Mouse (Mus musculus): ENCODE measurements at regions not wholly inside any gene's neighbourhood (a gene's known extent, or its start where the extent isn't known, plus 50 kb on each side); places are given as distances from the start of the nearest gene placed in this dataset.

- DNase-seq (ENCODE audit: low read depth), result peak; percentile 46
Measured at GRCm38 (mm10) chr1:41264214-41264613, 458.8 kb downstream of the Tmem182 start.

- no peak for DNase-seq (ENCODE audit: low read depth)
Measured at GRCm38 (mm10) chr1:41271111-41271730, 465.8 kb downstream of the Tmem182 start.

- no peak for DNase-seq (ENCODE audit: low read depth)
Measured at GRCm38 (mm10) chr1:41274573-41275270, 469.3 kb downstream of the Tmem182 start.

- no peak for DNase-seq (ENCODE audit: low read depth)
Measured at GRCm38 (mm10) chr1:41275271-41275624, 469.8 kb downstream of the Tmem182 start.

- DNase-seq (ENCODE audit: low read depth), result no peak
Measured at GRCm38 (mm10) chr1:41275642-41276041, 470.2 kb downstream of the Tmem182 start.

- no peak for DNase-seq (ENCODE audit: low read depth)
Measured at GRCm38 (mm10) chr1:41276303-41276702, 470.9 kb downstream of the Tmem182 start.

- no peak for DNase-seq (ENCODE audit: low read depth)
Measured at GRCm38 (mm10) chr1:41285221-41285620, 479.8 kb downstream of the Tmem182 start.

- no peak for DNase-seq (ENCODE audit: low read depth)
Measured at GRCm38 (mm10) chr1:41286221-41286620, 480.8 kb downstream of the Tmem182 start.

- DNase-seq (ENCODE audit: low read depth), result no peak
Measured at GRCm38 (mm10) chr1:41326861-41327480, 521.6 kb downstream of the Tmem182 start.

- DNase-seq (ENCODE audit: low read depth), result no peak
Measured at GRCm38 (mm10) chr1:41349798-41350758, 544.7 kb downstream of the Tmem182 start.

GRCm38 (mm10) chr1:41359061-41359460 lies 553.7 kb downstream of the Tmem182 start:
- DNase-seq (ENCODE audit: low read depth), result no peak

GRCm38 (mm10) chr1:41361512-41361911 lies 556.1 kb downstream of the Tmem182 start:
- DNase-seq (ENCODE audit: low read depth), result no peak

GRCm38 (mm10) chr1:41380013-41380412 lies 574.6 kb downstream of the Tmem182 start:
- peak; percentile 8 for DNase-seq (ENCODE audit: low read depth)

GRCm38 (mm10) chr1:41381487-41381886 lies 576.1 kb downstream of the Tmem182 start:
- no peak for DNase-seq (ENCODE audit: low read depth)

GRCm38 (mm10) chr1:41384731-41385130 lies 579.3 kb downstream of the Tmem182 start:
- DNase-seq (ENCODE audit: low read depth), result no peak

- DNase-seq (ENCODE audit: low read depth), result peak; percentile 27
Measured at GRCm38 (mm10) chr1:41386435-41386834, 581.0 kb downstream of the Tmem182 start.

- peak; percentile 72 for DNase-seq (ENCODE audit: low read depth)
Measured at GRCm38 (mm10) chr1:41390102-41390884, 584.9 kb downstream of the Tmem182 start.

- no peak for DNase-seq (ENCODE audit: low read depth)
Measured at GRCm38 (mm10) chr1:41391071-41391470, 585.7 kb downstream of the Tmem182 start.

- DNase-seq (ENCODE audit: low read depth), result no peak
Measured at GRCm38 (mm10) chr1:41393287-41393686, 587.9 kb downstream of the Tmem182 start.

GRCm38 (mm10) chr1:41395081-41395480 lies 589.7 kb downstream of the Tmem182 start:
- DNase-seq (ENCODE audit: low read depth), result peak; percentile 39

- DNase-seq (ENCODE audit: low read depth), result no peak
Measured at GRCm38 (mm10) chr1:41410533-41410932, 605.1 kb downstream of the Tmem182 start.
